Mouse (Mus musculus): Measurements from ENCODE around the gene Dusp1. TPM values are rescaled to one million over a fixed set of nuclear protein-coding genes. Genes with fewer than 3 reads are reported as not detected.

The Dusp1 gene
- polyA plus RNA-seq, 1 experiment = 58.4 TPM

GRCm38 (mm10) chr17:26571377-26571776 is 9.4 kb upstream of the Dusp1 start:
- H3K4me1 ChIP-seq (ENCODE audit: control insufficient read depth, insufficient read depth, low read length) = peaks cover 9% of the 10 kb centered on the region
- H3K36me3 ChIP-seq (ENCODE audit: control insufficient read depth, insufficient read depth, low read length, poor library complexity, severe bottlenecking) = peaks cover 6% of the 10 kb centered on the region; the same call in 1 of the 2 replicates
- H3K9ac ChIP-seq (ENCODE audit: low read depth, poor library complexity, severe bottlenecking) = no peak overlapping the region

GRCm38 (mm10) chr17:26570651-26571118 is 8.8 kb upstream of the Dusp1 start:
- no peak overlapping the region for H3K9ac ChIP-seq (ENCODE audit: low read depth, poor library complexity, severe bottlenecking)
- TF ChIP-seq EP300 (IDR thresholded peaks at IDR 0.05; ENCODE audit: insufficient read depth, low read depth, low read length) (no peak), POLR2A (IDR thresholded peaks at IDR 0.05; ENCODE audit: insufficient read depth, low read length) (no peak), CTCF (IDR thresholded peaks at IDR 0.05; ENCODE audit: low read depth, low read length) (no peak)
- H3K9me3 ChIP-seq (replicated peaks; ENCODE audit: control insufficient read depth, insufficient read depth, low read length, poor library complexity, severe bottlenecking) = no peaks in the 10 kb centered on the region
- H3K27ac ChIP-seq (ENCODE audit: insufficient read depth, low read length) = no peak overlapping the region
- no peak overlapping the region for H3K4me3 ChIP-seq (ENCODE audit: low read depth, low read length)
- no peaks in the 10 kb centered on the region for H3K27me3 ChIP-seq (ENCODE audit: control insufficient read depth, insufficient read depth, low read length, poor library complexity, severe bottlenecking)
- peaks cover 9% of the 10 kb centered on the region for H3K4me1 ChIP-seq (ENCODE audit: control insufficient read depth, insufficient read depth, low read length)
- H3K36me3 ChIP-seq (ENCODE audit: control insufficient read depth, insufficient read depth, low read length, poor library complexity, severe bottlenecking) = peaks cover 3% of the 10 kb centered on the region; the same call in 1 of the 2 replicates

More at GRCm38 (mm10) chr17:26571377-26571776, 9.4 kb upstream of the Dusp1 start:
- no peaks in the 10 kb centered on the region for H3K9me3 ChIP-seq (replicated peaks; ENCODE audit: control insufficient read depth, insufficient read depth, low read length, poor library complexity, severe bottlenecking)
- H3K4me3 ChIP-seq (ENCODE audit: low read depth, low read length) = no peak overlapping the region
- no peak overlapping the region for H3K27ac ChIP-seq (ENCODE audit: insufficient read depth, low read length)
- H3K27me3 ChIP-seq (ENCODE audit: control insufficient read depth, insufficient read depth, low read length, poor library complexity, severe bottlenecking) = no peaks in the 10 kb centered on the region
- TF ChIP-seq CTCF (IDR thresholded peaks at IDR 0.05; ENCODE audit: low read depth, low read length) = no peak
- TF ChIP-seq POLR2A (IDR thresholded peaks at IDR 0.05; ENCODE audit: insufficient read depth, low read length) = no peak
- TF ChIP-seq EP300 (IDR thresholded peaks at IDR 0.05; ENCODE audit: insufficient read depth, low read depth, low read length) = no peak

- H3K4me1 ChIP-seq (ENCODE audit: control insufficient read depth, insufficient read depth, low read length) = peaks cover 7% of the 10 kb centered on the region
- H3K4me3 ChIP-seq (ENCODE audit: low read depth, low read length) = no peak overlapping the region
- no peaks in the 10 kb centered on the region for H3K27me3 ChIP-seq (ENCODE audit: control insufficient read depth, insufficient read depth, low read length, poor library complexity, severe bottlenecking)
- no peak overlapping the region for H3K27ac ChIP-seq (ENCODE audit: insufficient read depth, low read length)
- no peaks in the 10 kb centered on the region for H3K9me3 ChIP-seq (replicated peaks; ENCODE audit: control insufficient read depth, insufficient read depth, low read length, poor library complexity, severe bottlenecking)
- no peaks in the 10 kb centered on the region; the same call in 1 of the 2 replicates for H3K36me3 ChIP-seq (ENCODE audit: control insufficient read depth, insufficient read depth, low read length, poor library complexity, severe bottlenecking)
- TF ChIP-seq CTCF (IDR thresholded peaks at IDR 0.05; ENCODE audit: low read depth, low read length) (no peak), EP300 (IDR thresholded peaks at IDR 0.05; ENCODE audit: insufficient read depth, low read depth, low read length) (no peak), POLR2A (IDR thresholded peaks at IDR 0.05; ENCODE audit: insufficient read depth, low read length) (no peak)
- H3K9ac ChIP-seq (ENCODE audit: low read depth, poor library complexity, severe bottlenecking) = no peak overlapping the region
Measured at GRCm38 (mm10) chr17:26569594-26570350, 7.8 kb upstream of the Dusp1 start.

GRCm38 (mm10) chr17:26567818-26568173 is 5.9 kb upstream of the Dusp1 start:
- Histone ChIP-seq H3K9me3 (replicated peaks; ENCODE audit: control insufficient read depth, insufficient read depth, low read length, poor library complexity, severe bottlenecking) (no peaks in the 10 kb centered on the region), H3K4me3 (ENCODE audit: low read depth, low read length) (no peak overlapping the region), H3K9ac (ENCODE audit: low read depth, poor library complexity, severe bottlenecking) (no peak overlapping the region), H3K36me3 (ENCODE audit: control insufficient read depth, insufficient read depth, low read length, poor library complexity, severe bottlenecking) (peaks cover 4% of the 10 kb centered on the region; the same call in 1 of the 2 replicates), H3K27me3 (ENCODE audit: control insufficient read depth, insufficient read depth, low read length, poor library complexity, severe bottlenecking) (no peaks in the 10 kb centered on the region), H3K27ac (ENCODE audit: insufficient read depth, low read length) (no peak overlapping the region), H3K4me1 (ENCODE audit: control insufficient read depth, insufficient read depth, low read length) (peaks cover 9% of the 10 kb centered on the region)
- TF ChIP-seq CTCF (IDR thresholded peaks at IDR 0.05; ENCODE audit: low read depth, low read length) = no peak
- TF ChIP-seq EP300 (IDR thresholded peaks at IDR 0.05; ENCODE audit: insufficient read depth, low read depth, low read length) = no peak

- TF ChIP-seq CTCF (IDR thresholded peaks at IDR 0.05; ENCODE audit: low read depth, low read length) (no peak), POLR2A (IDR thresholded peaks at IDR 0.05; ENCODE audit: insufficient read depth, low read length) (no peak), EP300 (IDR thresholded peaks at IDR 0.05; ENCODE audit: insufficient read depth, low read depth, low read length) (no peak)
- H3K27me3 ChIP-seq (ENCODE audit: control insufficient read depth, insufficient read depth, low read length, poor library complexity, severe bottlenecking) = no peaks in the 10 kb centered on the region
- no peaks in the 10 kb centered on the region for H3K9me3 ChIP-seq (replicated peaks; ENCODE audit: control insufficient read depth, insufficient read depth, low read length, poor library complexity, severe bottlenecking)
- no peak overlapping the region for H3K4me3 ChIP-seq (ENCODE audit: low read depth, low read length)
- H3K4me1 ChIP-seq (ENCODE audit: control insufficient read depth, insufficient read depth, low read length) = peaks cover 9% of the 10 kb centered on the region
- no peak overlapping the region for H3K9ac ChIP-seq (ENCODE audit: low read depth, poor library complexity, severe bottlenecking)
- peaks cover 4% of the 10 kb centered on the region; the same call in 1 of the 2 replicates for H3K36me3 ChIP-seq (ENCODE audit: control insufficient read depth, insufficient read depth, low read length, poor library complexity, severe bottlenecking)
- no peak overlapping the region for H3K27ac ChIP-seq (ENCODE audit: insufficient read depth, low read length)
Measured at GRCm38 (mm10) chr17:26567142-26567817, 5.4 kb upstream of the Dusp1 start.

- Histone ChIP-seq H3K4me3 (ENCODE audit: low read depth, low read length) (no peak overlapping the region), H3K36me3 (ENCODE audit: control insufficient read depth, insufficient read depth, low read length, poor library complexity, severe bottlenecking) (peaks cover 4% of the 10 kb centered on the region; the same call in 1 of the 2 replicates), H3K9ac (ENCODE audit: low read depth, poor library complexity, severe bottlenecking) (no peak overlapping the region), H3K9me3 (replicated peaks; ENCODE audit: control insufficient read depth, insufficient read depth, low read length, poor library complexity, severe bottlenecking) (no peaks in the 10 kb centered on the region), H3K4me1 (ENCODE audit: control insufficient read depth, insufficient read depth, low read length) (peaks cover 2% of the 10 kb centered on the region), H3K27ac (ENCODE audit: insufficient read depth, low read length) (no peak overlapping the region), H3K27me3 (ENCODE audit: control insufficient read depth, insufficient read depth, low read length, poor library complexity, severe bottlenecking) (no peaks in the 10 kb centered on the region)
- no peak for TF ChIP-seq CTCF (IDR thresholded peaks at IDR 0.05; ENCODE audit: low read depth, low read length)
- TF ChIP-seq POLR2A (IDR thresholded peaks at IDR 0.05; ENCODE audit: insufficient read depth, low read length) = no peak
- no peak for TF ChIP-seq EP300 (IDR thresholded peaks at IDR 0.05; ENCODE audit: insufficient read depth, low read depth, low read length)
Measured at GRCm38 (mm10) chr17:26564439-26564838, 2.5 kb upstream of the Dusp1 start.

All from ES-Bruce4 (cell line).